Mouse (Mus musculus): ENCODE measurements around the gene Lgals4.

Gene Lgals4

DNA sequence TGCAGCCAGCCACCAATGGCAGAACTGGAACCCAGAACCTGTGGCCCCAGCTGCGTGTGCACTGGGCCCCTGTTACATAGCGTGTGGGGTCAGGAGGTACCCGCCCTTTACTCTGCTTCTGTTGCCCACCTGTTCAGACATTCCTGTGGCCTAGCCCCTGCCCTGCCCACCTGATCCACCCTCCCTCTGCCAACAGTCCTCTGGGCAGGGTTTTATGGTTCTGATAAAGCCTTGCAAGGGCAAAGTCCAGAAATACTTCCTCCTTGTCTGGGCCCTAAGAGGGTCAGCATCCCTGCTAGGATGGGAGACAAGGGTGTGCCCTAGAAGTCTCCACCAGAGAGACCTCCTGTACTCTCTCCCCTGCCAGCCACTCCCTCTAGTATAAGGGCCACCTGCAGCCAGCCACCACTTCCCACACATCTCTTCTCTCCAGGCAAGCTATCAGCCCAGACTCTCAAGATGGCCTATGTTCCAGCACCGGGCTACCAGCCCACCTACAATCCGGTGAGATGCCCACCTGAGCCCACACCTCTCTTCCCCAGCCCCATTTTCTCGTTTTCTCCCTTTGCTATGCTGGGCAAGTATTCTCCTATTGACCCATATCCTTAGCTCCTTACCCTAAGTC, at the start of gene Lgals4:
Lgals4 (plus strand) TSS at position 132 of the 625 bp plus-strand sequence.
- DNase-seq (ENCODE audit: low spot score): no peak

DNA sequence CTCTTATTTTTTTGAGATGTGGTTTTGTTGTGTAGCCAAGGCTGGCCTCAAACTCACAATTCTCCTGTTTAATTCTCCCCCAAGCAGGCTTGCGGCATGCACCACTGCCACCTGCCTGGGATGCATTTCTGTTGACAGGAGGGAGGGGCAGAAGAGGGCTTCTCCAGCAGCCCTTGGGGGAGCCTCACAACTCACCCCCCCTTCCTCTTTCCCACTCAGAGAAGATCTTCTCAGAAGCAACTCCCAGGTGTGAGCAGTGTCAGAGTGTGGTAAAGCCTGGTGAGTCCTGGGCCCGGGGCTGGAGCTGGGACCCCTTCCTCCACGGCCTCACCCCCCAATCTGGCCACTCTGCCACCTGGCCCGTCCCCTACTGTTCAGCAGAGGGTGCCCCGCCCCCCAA, 48.5 kb upstream of the Lgals4 start:
- no peak for DNase-seq (ENCODE audit: low spot score)

DNA sequence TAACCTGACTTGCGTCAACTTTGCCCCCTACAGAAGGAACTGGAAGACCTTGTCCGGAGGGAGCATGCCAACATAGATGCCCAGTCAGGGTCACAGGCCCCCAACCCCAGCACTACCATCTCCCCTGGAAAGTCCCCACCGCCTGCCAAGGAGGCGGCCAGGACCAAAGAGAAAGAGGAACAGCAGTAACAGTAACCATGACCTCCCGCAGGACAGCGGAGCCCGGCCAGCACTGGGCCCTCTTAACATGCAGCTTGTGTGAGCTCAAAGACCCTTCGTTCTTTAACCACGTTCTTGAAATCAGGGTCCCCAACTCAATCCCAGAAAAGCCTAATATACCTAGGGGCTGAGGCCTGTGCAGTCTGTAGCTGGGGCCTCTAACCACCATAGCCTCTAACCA, 45.8 kb upstream of the Lgals4 start:
- no peak for DNase-seq (ENCODE audit: low spot score)

DNA sequence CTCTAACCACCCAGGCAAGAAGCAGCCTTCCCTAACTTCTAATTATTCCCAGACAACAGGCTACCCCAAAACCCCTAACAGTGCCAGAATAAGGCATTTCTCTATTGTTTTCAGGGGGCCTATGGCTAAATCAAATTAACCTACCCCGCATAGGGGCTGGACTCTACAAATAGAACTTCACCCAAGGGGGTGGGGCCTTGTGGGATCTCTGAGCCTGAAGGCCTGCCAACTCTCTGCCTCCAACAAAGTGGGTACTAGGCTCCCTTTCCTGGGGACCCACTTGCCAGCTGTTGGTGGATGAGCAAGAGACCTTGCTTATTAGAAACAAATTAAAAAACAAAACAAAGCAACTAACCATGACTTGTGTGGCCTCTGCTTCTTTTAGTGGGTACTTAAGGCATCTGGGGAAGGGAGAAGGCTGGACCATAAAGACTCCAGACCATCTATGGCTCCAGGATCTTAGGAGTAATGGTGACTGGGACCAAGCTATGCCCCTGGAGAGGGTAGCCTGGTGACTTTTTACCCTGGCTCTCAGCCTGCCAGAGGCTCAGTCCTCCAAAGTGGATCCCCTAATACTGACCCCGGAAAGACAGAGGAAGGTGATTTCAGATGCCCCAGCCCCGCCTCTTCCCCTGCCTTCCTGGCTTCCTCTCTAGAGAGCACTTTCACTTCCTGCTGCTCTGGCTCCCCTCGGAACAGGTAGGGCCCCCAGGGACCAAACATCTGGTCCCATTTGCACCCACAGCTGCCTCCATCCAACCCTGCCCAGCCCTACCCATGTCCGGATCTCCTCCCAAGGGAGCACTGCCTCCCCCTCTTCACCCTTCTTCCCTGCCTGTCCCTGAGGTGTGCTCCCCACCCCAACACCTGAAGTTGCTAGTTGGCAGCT, 45.1 kb upstream of the Lgals4 start, which contains the start of gene Rinl:
Rinl (plus strand) TSS at position 663 of the 889 bp plus-strand sequence.
- DNase-seq (ENCODE audit: low spot score): peak; percentile 65

DNA sequence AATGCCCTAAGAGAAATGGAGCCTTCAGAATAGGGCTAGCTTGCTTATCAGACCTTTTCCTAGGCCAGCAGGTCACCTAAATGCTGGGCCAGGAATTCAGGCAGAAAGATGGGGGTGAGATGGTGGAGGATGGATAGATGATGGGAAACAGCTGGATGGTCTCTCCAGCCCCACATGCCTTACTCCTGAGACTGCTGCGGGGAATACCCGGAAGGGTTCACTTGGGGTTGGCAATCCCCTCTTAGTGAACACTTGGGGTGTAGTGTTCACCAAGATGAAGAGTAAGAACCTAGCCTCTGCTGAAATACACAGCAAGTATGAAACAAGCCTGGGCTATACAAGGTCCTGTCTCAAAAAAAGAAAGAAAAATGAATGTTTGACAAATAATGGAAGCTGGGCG, 44.4 kb upstream of the Lgals4 start:
- no peak for DNase-seq (ENCODE audit: low spot score)

DNA sequence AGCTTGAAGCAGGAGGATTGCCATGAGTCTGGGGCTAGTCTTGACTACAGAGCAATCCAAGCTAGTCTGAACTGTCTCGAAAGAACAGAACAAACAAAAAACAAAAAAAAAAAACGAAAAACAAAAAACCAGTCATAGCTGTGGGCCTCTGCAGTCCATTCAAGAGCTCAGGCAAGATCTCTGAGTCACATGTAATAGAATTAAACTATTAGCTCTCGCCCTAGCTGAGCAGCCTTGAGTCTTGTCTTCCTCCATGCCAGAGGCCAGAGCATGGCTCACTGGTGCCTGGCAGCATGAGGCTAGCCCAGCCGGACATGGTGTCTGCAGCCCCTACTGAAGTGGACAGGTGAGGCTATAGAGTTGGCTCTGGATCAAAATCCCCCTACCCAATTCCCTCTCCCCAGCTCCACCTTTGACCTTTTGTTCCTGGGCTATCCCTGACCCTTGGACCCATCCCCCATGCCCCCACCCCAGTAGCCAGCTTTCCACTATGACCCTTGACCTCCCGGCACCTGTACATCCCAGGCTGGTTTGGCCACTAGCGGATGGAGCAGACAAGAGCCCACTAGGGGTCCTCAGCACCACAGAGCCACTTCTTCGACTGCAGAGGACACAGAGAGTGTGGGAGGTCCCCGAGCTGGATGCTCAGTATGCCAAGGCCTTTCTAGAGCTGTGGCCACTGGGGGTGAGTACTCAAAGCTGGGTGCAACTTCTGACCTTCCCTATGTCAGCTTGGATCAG, 43.4 kb upstream of the Lgals4 start:
- no peak for DNase-seq (ENCODE audit: low spot score)

DNA sequence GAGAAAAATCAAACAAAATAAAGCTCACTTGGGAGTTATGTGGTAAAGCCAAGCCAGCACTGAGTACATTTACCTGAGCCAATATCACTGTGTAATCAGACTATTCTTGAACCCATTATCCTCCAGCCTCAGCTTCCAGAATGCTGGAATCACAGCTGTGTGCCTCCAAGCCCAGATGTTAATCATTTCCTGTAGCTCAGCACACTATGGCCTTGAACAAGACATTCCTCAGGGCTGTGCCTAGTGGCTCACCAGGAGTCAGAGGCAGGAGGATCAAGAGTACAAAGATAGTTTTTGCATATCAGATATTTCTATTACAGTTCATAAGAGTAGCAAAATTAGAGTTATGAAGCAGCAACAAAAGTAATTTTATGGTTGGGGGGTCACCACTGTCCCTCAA, 41.9 kb upstream of the Lgals4 start:
- no peak for DNase-seq (ENCODE audit: low spot score)

DNA sequence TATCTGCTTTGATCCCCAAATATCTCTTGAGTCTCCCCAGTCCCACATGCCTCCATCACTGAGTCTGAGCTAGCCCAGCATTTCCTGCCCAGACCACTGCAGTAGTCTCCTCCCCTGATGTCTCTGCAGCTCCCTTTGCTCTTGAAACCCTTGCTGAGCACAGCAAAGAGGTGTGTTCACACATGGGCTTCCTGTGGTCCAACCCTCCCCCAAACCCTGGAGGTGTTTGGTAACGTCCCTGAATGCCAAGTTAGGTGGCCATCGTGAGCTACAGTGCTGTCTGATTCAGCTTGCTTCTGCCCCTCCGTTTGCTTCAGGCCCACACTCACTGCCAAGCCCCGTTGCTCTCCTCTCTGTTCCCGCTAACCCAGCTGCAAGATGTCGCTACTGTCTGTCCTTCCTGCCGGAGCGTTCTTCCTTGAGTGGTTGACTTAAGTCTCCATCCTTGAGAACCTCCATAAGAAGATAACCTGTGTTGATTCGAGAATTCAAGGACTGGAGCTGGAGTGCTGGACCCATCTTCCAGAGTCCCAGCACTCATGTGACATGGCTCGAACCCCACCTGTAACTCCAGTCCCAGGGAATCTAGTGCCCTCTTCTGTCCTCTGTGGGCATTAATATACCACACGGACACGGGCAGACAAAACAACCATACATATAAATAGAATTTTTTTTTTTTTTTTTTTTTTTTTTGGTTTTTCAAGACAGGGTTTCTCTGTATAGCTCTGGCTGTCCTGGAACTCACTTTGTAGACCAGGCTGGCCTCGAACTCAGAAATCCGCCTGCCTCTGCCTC, 41.1 kb upstream of the Lgals4 start:
- DNase-seq (ENCODE audit: low spot score): peak; percentile 75

DNA sequence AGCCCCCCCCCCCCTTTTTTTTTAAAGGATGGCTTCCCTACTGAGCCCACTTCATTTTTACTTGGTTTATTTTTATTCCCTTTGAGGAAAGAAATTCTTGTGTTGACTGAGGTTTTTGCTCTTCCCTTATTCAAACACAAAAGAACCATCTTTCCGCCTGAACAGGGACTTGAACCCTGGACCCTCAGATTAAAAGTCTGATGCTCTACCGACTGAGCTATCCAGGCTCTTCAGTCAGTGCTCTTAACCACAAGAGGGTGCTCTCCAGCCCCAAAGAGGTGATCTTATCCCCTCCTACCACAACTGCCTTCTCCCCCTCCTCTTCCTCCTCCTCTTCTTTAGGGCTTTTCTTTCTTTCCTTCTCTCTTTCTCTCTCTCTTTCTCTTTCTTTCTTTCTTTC, 39.8 kb upstream of the Lgals4 start:
- no peak for DNase-seq (ENCODE audit: low spot score)

DNA sequence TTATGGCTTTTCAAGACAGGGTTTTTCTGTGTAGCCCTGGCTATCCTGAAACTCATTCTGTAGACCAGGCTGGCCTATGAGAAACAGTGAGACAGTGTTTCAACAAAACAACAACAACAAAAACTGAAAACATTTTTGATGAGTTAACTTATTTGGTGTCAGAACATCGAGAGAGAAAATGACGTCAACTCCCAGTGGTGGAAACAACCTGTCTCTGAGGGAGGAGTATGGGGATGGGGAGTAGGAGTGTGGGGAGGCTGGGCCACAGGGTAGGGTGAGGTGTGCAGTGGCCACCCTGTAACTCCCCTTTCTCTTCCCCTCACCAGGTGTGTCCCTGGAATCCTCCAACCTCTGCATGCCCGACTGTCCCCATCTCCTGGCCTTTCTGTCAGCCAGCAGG, 39.2 kb upstream of the Lgals4 start:
- no peak for DNase-seq (ENCODE audit: low spot score)

DNA sequence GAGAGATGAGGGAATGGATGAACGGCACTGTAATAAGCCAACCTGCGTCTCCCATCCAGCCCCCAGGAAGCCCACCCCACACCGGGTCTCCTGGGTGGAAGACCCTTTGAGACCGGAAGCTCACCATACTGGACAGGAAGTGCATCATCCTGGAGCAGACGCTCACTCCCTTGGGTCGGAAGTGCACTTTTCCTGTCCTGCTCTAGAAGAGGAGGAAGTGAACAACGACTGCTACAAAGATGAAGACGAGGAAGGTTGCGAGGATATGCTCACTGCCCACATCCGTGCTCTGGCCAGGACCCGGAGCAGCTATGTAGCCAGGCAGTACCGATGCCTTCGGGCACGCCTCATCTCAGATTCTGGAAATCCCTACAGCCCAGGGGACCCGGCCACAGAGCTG, 37.8 kb upstream of the Lgals4 start:
- DNase-seq (ENCODE audit: low spot score): no peak

DNA sequence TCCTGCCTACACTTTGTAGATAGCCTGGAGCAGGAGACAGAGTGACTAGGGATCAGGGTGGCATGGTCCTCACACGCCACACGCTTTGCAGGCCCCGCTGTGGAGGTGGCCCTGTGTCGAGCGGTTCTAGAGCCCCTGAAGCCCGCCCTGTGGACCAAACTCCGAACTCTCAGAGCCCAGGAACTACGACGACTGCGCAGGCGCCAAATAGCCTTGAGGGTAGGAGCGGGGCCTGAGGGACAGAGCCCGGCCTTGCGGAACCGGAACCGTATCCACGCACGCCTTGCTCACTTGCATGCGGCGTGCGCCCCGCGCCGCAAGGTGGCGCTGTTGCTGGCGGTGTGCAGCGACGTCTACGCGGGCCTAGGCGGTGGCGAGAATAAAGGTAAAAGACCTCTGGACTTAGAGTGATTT, 37.1 kb upstream of the Lgals4 start:
- DNase-seq (ENCODE audit: low spot score): peak; percentile 72

DNA sequence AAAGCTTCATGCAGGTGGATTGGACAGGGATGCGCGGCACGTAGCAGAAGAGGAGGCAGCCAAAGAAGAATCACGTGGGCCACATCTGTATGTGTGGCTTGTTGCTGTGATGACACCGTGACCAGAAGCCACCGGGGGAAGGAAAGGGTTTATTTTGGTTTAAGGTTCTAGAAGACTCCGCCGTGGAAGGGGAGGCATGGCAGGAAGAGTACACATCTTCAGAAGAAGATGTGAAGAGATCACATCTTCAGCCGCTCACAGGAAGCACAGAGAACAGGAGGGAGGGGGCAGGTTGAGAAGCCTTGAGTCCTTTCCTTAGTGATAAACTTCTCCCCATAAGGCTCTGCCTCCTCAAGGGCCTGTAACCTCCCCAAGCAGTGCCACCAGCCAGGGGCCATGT, 33.7 kb upstream of the Lgals4 start:
- DNase-seq (ENCODE audit: low spot score): peak; percentile 66

DNA sequence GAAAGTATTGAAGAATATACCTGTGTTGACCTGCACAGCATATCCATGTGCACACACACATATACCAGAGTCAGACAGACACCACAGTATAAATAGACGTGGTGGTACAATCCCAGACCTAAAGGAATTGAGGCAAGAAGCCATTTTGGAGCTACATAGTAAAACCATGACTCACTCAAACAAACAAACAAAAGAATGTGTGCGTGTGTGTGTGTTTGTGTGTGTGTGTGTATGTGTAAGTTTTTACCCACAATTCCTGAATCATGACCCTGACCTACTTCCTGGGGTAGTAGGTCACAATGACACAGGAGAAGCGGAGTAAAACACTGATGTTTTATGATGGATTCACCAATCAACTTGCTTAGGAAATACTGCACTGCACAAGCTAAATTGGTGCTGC, 32.2 kb upstream of the Lgals4 start:
- no peak for DNase-seq (ENCODE audit: low spot score)

DNA sequence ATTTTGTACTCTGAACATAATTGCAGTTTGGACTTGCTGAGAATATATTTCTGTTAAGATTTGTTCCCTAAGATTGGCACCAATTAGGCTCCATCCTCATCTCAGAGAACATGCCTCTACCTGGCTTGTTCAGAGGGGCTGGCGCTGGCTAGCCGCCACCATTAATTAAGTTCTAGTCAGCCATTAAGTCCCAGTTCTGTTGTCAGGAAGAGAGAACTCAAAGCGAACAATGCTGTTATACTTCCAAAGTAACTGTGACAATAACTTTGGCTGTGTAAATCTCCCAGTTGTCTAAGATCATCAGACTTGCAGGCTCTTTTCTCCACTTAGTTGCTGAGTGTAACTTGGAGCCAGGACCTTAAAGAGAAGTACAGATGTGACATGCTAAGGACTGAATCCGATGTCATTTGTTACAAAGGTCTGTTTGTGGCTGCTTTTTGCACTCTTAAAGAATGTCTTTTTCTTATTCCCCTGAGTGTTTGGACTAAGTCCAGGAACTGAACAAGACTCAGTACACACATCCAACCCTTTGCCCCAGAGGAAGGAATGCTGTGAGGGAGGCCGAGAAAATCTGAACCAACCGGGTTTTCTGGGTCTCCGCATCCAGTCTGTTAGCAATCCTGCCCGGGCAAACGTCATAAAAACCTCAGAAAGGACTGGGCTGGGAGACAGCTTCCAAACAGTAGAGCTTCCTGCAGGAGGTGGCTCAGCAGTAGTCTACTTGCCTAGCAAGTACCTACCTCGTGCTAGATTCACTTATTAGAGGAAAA, 31.6 kb upstream of the Lgals4 start:
- DNase-seq (ENCODE audit: low spot score): no peak

DNA sequence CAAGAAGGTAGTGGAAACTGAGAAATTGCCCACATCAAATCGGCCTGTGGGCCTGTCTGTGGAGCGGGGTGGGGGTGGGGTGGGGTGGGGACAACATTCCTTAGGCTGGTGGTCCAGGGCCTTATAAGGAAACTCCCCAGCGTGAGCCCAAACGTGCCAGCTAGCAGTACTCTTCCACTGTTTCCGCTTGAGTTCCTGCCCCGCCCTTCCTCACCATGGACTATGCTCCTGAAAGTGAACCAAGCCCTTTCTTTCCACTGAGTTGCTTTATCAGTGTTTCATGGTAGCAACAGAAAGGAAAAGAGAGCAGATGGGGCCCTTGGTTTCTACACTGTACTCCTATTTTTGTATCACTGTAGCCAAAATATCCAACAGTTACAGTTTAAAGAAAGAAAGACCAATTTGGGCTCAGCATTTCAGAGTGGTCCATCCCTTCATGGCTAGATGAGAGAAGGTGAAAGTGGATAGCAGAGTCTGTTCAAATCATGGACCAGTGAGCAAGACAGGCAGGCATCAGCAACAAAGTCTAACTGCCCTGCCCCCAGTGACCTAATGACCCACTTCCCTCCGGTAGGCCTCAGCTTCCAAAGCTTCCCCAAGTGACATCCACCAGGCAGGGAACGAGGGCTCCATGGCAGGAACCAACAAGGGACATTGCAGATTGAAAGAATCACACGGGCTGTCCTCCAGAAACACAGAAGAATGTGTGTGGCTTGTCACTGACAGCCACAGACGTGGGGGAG, 30.6 kb upstream of the Lgals4 start:
- no peak for DNase-seq (ENCODE audit: low spot score)

DNA sequence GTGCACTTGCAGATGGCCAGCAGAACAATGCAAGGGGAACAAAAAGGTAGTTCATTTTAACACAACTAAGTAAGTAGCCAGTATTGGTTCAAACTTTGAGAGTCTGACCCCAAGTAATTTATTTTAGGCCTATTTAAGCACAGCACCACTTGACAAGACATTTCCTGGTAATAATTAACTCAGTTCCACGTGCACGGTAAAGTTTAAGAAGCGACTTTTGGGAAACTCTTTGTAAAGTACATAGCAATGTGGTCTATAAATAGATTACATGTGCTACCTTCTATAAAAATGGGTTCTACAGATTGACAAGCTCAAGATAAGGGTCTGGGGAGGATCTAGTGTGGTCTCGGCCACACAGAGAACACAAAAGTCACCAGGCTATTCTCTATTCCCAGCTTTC, 29.9 kb upstream of the Lgals4 start:
- no peak for DNase-seq (ENCODE audit: low spot score)

DNA sequence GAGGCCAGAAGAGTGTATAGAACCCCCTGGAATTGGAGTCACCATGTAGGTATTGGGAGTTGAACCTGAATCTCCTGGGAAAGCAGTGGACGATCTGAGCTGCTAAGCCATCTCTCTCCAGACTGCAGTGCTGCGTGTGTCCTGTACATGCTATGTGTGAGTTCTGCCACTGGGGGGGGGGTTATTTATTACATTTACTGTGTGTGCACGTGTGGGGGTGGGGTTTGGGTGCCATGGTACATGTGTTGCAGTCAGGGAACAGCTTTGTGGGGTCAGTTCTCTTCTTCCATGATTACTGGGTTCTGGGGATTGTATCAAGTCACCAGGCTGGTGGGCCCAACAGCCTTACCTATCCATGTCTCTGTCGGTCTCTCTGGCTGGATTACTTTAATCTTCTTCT, 26.8 kb upstream of the Lgals4 start:
- DNase-seq (ENCODE audit: low spot score): peak; percentile 43

DNA sequence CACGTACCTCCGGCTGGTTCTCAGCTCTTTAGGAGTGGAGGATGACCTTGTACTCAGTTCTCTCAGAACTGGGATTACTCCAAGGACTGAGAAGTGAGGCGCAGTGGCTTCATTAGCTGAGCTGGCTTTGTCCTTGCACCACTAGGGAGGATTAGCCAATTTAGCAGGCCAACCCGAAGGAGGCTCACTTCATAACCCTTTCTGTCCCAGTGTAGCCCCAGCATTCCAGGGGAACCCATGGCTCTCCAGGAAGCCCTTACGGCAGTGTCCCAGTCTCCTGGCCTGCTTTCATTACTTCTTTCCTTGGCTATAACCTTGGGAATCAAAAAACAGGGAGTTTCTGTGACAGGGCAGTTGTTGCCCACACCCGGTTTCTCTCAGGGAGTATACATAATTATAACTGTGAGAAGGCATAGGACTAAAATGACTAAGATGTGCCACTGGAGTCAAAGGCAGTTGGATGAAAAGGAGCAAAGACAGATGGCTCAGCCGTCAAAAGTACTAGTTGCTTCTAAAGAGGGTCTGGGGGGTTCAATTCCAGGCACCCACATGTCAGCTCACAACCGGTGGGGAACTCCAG, 25.9 kb upstream of the Lgals4 start:
- no peak for DNase-seq (ENCODE audit: low spot score)
